Comparison of ENCODE assay signal across 8 mouse cellular contexts in the genomic region with DNA sequence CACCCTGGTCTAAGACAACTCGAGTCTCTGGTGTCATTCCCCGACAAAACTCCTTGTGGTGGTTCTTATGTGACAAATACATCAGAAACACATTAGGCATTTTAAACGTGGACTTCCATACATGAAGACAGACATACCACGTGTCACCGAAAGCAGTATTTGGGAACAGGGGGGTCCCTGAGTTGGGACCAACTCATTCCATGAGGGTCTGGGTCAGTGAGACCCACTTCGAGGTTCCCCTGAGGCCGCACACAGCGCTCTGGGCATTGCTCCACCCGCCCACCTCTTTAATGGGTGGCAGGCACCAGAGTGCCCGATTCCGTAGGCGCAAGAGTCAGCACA. TPM values are rescaled to one million over a fixed set of nuclear protein-coding genes. Genes with fewer than 3 reads are reported as not detected.
A peak's percentile ranks its signal among the peaks of the same experiment; 100 is the strongest.
DNase-seq lines count a peak whose midpoint lies in the region; ATAC-seq and TF ChIP-seq lines count a peak whose summit lies in the region.

No protein-coding gene starts in this region.

- no peaks in the 10 kb centered on the region for H3K36me3 ChIP-seq in embryonic facial prominence, embryonic 12.5 days
- no peaks in the 10 kb centered on the region for H3K36me3 ChIP-seq in hindbrain, postnatal 0 days (ENCODE audit: insufficient read depth, low read length)
- no peaks in the 10 kb centered on the region for H3K36me3 ChIP-seq in myocyte (ENCODE audit: control insufficient read depth, insufficient read depth)

- no peak for TF ChIP-seq POLR2A in myocyte (IDR thresholded peaks at IDR 0.05; ENCODE audit: insufficient read length, low read depth)

- peak overlapping the region; percentile 80; the same call in 1 of the 2 replicates for H3K27ac ChIP-seq in left cerebral cortex, adult 2 months
- peak overlapping the region; percentile 90 for H3K27ac ChIP-seq in embryonic facial prominence, embryonic 12.5 days
- H3K27ac ChIP-seq in hindbrain, postnatal 0 days = peak overlapping the region; percentile 90

- peak overlapping the region; percentile 95 for H3K4me2 ChIP-seq in embryonic facial prominence, embryonic 12.5 days (replicated peaks)
- H3K4me2 ChIP-seq in hindbrain, postnatal 0 days (ENCODE audit: low read depth, low read length) = peak overlapping the region; percentile 92
- peak overlapping the region; percentile 55 for H3K4me2 ChIP-seq in myocyte (ENCODE audit: low read depth)

- no peak for ATAC-seq in embryonic facial prominence, embryonic 12.5 days (ENCODE audit: insufficient number of reproducible peaks, insufficient read depth, low FRiP score, low TSS enrichment)
- ATAC-seq in hindbrain, postnatal 0 days = no peak; the same call in 1 of the 2 replicates
- ATAC-seq in megakaryocyte progenitor cell, adult 5-6 weeks (replicated peaks; ENCODE audit: poor library complexity) = no peak
- ATAC-seq in CD4-positive, CD25-positive, alpha-beta regulatory T cell, adult 4 months = no peak

- no peak for TF ChIP-seq CTCF in left cerebral cortex, adult 2 months (IDR thresholded peaks at IDR 0.05)
- TF ChIP-seq CTCF in hindbrain, postnatal 0 days (IDR thresholded peaks at IDR 0.05; ENCODE audit: low read depth) = no peak

- WGBS in embryonic facial prominence, embryonic 12.5 days = 1% methylated on average over 12 of the region's 12 CpGs
- WGBS in hindbrain, postnatal 0 days = under 1% methylated on average over 12 of the region's 12 CpGs

- no peak for DNase-seq in left cerebral cortex, adult 2 months (ENCODE audit: extremely low spot score in 1 of 2, low spot score in 2 of 2)
- no peak for DNase-seq in left cerebral cortex, adult 9 months (ENCODE audit: low spot score in 2 of 2)
- no peak for DNase-seq in hindbrain, postnatal 0 days (ENCODE audit: low spot score)
- DNase-seq in cerebellum, adult 9-10 months = no peak

- H3K9me3 ChIP-seq in embryonic facial prominence, embryonic 12.5 days = no peaks in the 10 kb centered on the region
- H3K9me3 ChIP-seq in hindbrain, postnatal 0 days (ENCODE audit: low read length) = no peaks in the 10 kb centered on the region

- intact Hi-C loops in left cerebral cortex, adult 2 months (cut with DNase I) = loop anchor here (5.0 kb wide), 1 partner anchor 125 kb away; no protein-coding TSS in a partner anchor

- no peaks in the 10 kb centered on the region for H3K79me2 ChIP-seq in myocyte (ENCODE audit: control insufficient read depth, insufficient read depth)

- H3ac ChIP-seq in myocyte (ENCODE audit: control insufficient read depth, insufficient read length) = no peak overlapping the region

- H3K9ac ChIP-seq in embryonic facial prominence, embryonic 12.5 days = peak overlapping the region; percentile 80
- H3K9ac ChIP-seq in hindbrain, postnatal 0 days (replicated peaks; ENCODE audit: low read length) = peak overlapping the region; percentile 87

- peaks cover 22% of the 10 kb centered on the region for H3K4me1 ChIP-seq in embryonic facial prominence, embryonic 12.5 days
- H3K4me1 ChIP-seq in hindbrain, postnatal 0 days (ENCODE audit: insufficient read depth, low read length) = peaks cover 10% of the 10 kb centered on the region; the same call in 1 of the 2 replicates

- H3K27me3 ChIP-seq in embryonic facial prominence, embryonic 12.5 days = peaks cover 28% of the 10 kb centered on the region
- 0 out of 2 replicates have a peak, but pooled peaks cover 4% of the 10 kb centered on the region for H3K27me3 ChIP-seq in hindbrain, postnatal 0 days (ENCODE audit: insufficient read depth, low read length)
- H3K27me3 ChIP-seq in myocyte (ENCODE audit: control insufficient read depth, insufficient read depth, insufficient read length) = peaks cover 31% of the 10 kb centered on the region

- peak overlapping the region; percentile 83 for H3K4me3 ChIP-seq in left cerebral cortex, adult 2 months
- H3K4me3 ChIP-seq in embryonic facial prominence, embryonic 12.5 days = peak overlapping the region; percentile 75
- peak overlapping the region; percentile 94 for H3K4me3 ChIP-seq in hindbrain, postnatal 0 days (ENCODE audit: low read length)
- no peak overlapping the region for H3K4me3 ChIP-seq in myocyte

TF ChIP-seq in myocyte, 11 proteins besides CTCF, POLR2A, EP300 and RAD21:
- no peak for TF ChIP-seq REST (IDR thresholded peaks at IDR 0.05; ENCODE audit: insufficient read depth, insufficient read length)
- TF ChIP-seq MYOD1 (IDR thresholded peaks at IDR 0.05; ENCODE audit: control insufficient read depth in 1 of 3, insufficient read length in 2 of 3, low read depth in 2 of 3) = no peak
- no peak for TF ChIP-seq MAX (IDR thresholded peaks at IDR 0.05; ENCODE audit: low read depth)
- TF ChIP-seq USF1 (IDR thresholded peaks at IDR 0.05; ENCODE audit: low read depth) = no peak
- no peak for TF ChIP-seq E2F4 (IDR thresholded peaks at IDR 0.05; ENCODE audit: insufficient read depth)
- TF ChIP-seq SRF (IDR thresholded peaks at IDR 0.05; ENCODE audit: control insufficient read depth, insufficient read length, low read depth) = no peak
- no peak for TF ChIP-seq MYOG (IDR thresholded peaks at IDR 0.05; ENCODE audit: control insufficient read depth in 1 of 3, insufficient read depth in 1 of 3, insufficient read length in 2 of 3, low read depth in 2 of 3)
- TF ChIP-seq TCF12 (IDR thresholded peaks at IDR 0.05; ENCODE audit: insufficient read depth, poor library complexity, severe bottlenecking) = no peak
- TF ChIP-seq CEBPB (IDR thresholded peaks at IDR 0.05; ENCODE audit: insufficient read depth, poor library complexity, severe bottlenecking) = no peak
- no peak for TF ChIP-seq TCF3 (IDR thresholded peaks at IDR 0.05; ENCODE audit: insufficient read length, low read depth)
- TF ChIP-seq POLR2AphosphoS2 (IDR thresholded peaks at IDR 0.05; ENCODE audit: insufficient read length, low read depth) = no peak

RNA-seq across cellular contexts. Expression of a gene that starts 1.3 kb away (rescaled TPM):
- total RNA-seq in left cerebral cortex, adult 2 months (2021) = 10 to 100 TPM; 53.5 to 58.2 TPM
- polyA plus RNA-seq in embryonic facial prominence, embryonic 12.5 days (2016; fragmentation: Nextera tagmentation; extraction: Ambion mirVana) = 24.9 and 29.2 TPM in 2 replicates
- 39.0 and 58.4 TPM in 2 replicates for total RNA-seq in hindbrain, postnatal 0 days (2014; rRNA removed)
- 9.6 and 10.4 TPM in 2 replicates for polyA plus RNA-seq in hindbrain, postnatal 0 days (2015; fragmentation: Nextera tagmentation; extraction: Ambion mirVana)
- polyA plus RNA-seq in myocyte (2012; fragmentation: generic; extraction: Trizol) = 2.2 TPM
- 8.6 and 11.6 TPM in 2 replicates for total RNA-seq in megakaryocyte progenitor cell, adult 5-6 weeks (2015)
- total RNA-seq in megakaryocyte progenitor cell, adult 5-6 weeks (2017) = 6.5 TPM in 2 replicates
- 10 to 100 TPM; 13.6 to 15.9 TPM for polyA plus RNA-seq in CD4-positive, CD25-positive, alpha-beta regulatory T cell, adult 4 months (2017; shearing (Covaris generic))
